Mouse (Mus musculus) embryo, embryonic 11 days (tissue): ENCODE measurements around the gene Sumo3.

ENCODE experiments used
- DNase-seq: peaks from one replicate; pipeline ENCODE4 v3.0.0-alpha.2; 2015

Gene Sumo3

DNA sequence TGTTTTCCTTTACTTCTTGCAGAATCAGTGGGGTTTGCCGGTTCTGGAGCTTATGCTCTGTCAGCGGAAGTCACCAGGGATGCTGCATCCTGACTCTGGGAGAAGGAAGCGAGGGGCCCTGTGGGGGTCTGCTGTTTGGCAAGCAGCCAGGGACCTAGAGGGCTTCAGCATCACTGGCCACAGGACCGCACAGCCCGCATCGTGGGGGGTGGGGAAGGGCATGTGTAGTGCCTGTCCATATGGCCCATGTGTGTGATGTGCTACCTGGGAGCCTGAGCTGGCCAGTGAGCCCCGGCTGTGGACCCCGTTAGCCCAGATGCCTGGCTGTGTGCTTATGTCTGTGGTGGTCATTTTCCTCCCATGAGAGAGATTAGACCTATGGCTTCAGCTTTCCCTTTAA, 16.1 kb upstream of the Sumo3 start:
- no peak for DNase-seq

DNA sequence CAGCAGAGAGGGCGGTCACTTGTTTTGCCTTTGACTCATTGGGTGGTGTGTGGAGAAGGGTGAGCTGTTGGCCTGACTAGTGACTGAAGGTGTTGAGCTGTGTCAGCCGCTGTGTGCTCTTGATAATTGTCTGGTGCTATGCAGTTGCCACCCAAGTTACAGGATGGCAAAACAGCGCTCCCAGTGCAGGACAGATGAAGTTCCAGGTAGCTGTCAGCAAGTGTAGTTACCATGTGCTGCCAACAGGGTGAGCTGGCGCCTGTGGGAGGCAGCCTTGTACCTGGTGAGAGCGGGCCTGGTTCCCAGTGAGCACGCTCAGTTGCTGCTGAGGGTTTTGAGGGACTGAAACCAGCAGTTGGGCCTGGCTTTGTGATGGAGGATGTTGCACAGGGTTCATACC, 15.1 kb upstream of the Sumo3 start:
- peak; percentile 70 for DNase-seq

DNA sequence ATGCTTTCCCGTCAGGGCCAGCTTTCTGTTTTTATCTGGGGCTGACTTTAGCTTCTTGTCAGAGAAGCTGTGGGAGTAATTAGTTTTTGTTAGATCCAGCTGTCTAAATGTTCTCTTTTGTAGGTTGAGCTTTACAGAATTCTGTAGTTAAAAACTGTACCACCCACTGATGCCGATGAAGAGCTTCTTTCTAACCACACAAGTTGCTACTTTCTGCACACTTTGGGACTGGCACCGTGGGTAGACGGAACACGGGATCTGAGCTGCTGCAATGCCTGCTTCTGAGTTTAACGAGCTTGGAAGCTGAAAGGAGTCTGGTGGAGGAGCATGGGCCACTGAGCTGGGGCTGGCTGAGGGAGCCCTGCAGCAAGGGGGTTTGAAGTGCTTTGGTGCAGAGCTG, 14.4 kb upstream of the Sumo3 start:
- DNase-seq = no peak

DNA sequence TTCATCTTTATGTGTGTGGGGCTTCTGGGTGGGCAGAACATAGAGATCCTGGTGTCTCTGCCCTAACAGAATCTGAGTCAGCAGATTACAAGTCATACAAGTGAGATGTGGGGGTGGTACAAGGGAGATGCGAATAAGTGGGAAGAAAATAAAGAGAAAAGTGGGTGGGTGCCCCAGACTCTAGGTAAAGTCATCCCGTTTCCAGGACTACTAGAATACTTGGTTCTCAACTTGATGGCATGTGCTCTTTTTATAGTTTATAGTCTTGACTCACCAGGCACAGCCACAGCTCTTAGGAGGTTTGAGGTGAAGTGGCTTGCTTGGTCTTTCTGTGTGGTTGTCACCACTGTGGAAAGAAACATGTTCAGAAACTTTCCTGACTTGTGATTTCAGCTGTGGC, 9.8 kb upstream of the Sumo3 start:
- DNase-seq = no peak

DNA sequence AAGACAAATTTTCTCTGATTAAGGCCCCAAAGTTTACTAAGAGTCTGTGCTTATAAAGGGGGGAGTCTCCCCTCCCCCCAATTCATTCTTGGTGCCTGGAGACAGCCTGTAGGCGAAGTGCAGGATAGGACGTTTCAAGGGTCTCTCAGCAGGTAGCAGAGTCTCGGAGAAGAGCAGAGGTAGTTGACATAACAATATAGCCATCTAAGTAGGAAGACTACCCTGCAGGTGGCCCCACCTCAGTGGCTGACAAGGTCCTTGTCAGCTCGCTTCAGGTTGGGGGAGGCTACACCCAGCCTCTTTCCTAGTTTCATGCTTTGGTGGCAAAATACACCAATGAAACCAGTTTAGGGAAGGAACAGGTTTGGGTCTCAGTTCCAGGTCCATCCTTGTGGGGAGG, 2.9 kb upstream of the Sumo3 start:
- DNase-seq = no peak

DNA sequence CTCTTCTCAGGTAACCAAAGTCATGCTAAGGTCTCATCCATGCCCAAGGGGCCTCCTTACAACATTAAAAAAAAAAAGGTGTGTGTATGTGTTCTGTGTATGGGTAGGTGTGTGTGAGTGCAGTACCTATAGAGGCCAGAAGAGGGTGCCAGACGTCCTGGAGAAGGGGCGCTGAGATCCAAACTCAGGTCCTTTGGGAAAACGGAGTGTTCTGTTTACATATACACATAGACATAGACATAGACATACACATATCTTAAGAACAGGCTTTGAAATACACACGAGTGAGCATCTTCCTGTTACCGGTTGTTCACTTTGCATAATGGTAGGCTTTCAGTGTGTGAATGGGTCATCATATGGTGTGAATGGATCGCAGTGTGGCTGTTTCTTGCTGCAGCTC, 1.8 kb upstream of the Sumo3 start:
- no peak for DNase-seq

DNA sequence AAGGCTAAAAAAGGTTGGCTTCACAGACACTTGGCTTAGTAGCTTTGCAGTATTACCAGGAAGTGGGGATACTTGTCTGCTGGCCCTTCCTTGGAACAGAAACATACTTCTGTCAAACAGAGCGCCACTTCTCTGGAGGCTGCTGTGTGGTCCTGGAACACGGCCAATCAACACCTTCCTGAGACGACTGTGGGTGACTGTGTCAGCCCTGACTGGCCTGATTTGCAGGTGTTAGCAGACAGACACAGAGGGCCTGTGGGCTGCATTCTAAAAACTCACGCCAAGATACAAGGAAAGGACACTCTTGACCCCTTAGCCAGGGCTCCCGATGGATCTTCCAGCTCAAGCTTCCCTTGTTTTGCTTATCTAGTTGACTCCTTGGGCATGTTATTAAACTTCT, 939 bp upstream of the Sumo3 start:
- DNase-seq = no peak

DNA sequence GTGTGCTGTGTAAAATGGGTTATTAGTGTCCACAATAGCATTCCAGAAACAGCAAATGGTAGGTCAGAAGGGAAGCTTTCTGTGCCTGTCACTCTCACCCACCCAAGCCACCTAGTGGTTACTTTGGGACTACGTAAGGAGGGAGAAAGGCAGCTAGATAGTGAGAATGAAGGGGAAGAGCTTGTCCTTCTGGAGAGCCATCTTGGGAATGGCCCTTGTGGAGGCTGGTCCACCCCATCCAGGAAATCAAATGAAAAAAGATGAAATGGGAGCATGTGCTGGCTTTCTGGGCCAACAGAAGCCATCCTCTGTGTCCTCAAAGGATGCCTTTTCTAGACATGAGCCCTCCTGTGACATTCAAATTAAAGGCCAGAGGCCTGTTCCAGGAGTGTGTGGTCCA, 529 bp upstream of the Sumo3 start:
- DNase-seq = peak; percentile 63

DNA sequence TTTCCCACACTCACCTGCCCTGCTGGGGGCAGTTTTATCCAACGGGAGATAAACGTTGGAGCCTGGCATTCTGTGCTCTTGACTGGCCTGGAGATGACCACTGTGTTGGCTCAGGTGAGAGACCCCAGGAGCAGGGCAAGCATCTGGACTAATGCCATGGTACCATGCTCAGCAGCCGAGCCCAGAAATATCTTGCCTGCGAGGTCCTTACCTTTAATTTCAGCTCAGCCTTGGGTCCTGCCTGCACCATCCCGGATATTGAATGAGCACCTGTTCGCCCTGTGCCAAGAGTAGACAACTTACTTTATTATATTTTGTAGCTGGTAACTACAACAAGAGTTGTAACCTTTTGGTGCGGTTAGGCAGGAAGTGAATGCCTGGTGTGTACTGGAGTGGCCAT, 958 bp downstream of the Sumo3 start:
- no peak for DNase-seq

DNA sequence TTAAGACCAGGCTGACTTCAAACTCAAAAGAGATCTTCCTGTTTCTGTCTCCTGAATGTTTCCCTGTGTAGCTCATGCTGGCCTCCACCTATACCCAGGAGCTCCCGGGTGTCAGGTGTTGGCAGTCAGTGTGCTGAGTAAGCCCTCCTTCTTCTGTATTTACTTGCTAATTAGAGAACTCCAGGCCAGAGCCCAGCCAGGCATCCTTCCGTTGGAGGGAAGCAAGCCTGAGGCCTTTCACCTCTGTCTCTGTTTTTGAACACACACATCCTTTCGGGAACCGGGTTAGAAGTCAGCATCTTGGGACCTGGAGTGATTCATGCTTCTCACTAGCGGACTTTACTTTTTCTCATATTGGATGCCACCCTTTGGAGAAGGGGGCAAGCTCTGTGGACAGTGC, 1.5 kb downstream of the Sumo3 start:
- DNase-seq = no peak

DNA sequence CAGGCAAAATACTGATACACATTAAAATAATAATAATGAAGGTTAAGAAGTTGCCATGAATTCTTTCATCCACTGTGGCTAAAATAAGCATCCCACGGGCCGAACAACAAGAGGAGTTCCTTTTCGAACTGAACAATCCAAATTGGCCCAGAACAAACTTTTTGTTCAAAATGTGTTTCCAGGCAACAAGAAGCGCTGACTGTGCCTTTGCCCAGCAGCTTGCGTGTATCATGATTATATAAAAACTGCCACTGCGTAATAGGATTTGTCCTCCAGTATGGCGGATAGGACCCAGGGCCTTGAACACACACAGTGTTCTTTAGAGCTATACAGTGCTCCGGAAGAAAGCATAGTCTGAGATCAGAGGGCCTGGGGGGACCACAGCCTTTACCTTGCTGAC, 2.7 kb downstream of the Sumo3 start:
- DNase-seq = no peak

DNA sequence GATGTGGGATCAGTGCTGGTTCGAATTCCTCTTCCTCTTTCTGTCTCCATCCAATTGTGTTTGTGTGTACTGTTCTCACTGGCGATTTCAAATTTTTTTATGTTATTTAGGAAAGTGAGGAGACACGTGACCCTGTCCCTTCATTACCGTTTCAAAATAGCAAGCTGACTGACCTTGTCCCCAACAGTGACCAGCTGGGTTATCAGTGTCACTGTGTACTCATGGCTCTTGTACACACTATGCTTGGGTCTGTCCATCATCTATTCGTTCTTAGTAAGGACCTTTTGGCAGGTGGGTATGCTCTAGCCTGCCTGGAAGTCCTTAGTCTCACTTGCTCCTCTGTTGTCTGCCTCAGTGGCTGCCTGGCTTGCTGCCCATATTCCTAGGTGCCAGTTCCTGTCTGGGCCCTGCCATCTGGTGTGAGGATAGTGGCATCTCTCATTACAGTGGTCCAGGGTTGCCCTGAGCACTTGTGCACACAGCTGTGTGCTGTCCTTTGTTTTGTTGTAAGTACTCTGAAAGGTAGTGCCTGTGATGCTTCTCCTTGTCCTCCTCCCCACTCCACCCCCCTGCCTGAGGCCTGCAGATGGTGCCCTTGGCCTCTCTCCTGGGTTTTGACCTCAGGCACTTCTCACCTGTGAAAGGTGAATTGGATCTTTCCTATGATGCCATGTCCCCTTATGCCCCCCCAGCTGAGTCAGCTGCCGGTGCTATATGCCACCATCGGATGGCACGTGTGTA, 4.5 kb downstream of the Sumo3 start:
- no peak for DNase-seq

DNA sequence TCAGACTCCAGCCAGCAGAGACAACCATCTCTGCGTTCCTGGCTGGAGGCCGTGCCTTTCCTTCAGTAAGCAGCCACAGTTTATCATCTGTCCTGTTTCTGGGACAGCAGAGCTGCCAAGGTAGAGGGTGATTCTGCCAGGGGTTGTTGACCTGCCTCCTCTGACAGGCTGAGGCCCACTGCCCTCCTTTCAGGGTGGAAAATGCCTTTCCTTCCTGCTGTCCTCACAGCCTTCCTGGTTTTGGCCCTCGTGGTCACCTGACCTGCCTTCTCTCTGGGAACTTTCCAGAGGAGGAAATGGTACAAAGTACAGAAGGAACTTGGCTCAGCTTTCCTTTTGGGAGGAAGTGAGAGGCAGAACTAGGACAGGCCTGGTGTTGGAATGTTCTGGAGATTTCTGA, 7.5 kb downstream of the Sumo3 start:
- DNase-seq = no peak

DNA sequence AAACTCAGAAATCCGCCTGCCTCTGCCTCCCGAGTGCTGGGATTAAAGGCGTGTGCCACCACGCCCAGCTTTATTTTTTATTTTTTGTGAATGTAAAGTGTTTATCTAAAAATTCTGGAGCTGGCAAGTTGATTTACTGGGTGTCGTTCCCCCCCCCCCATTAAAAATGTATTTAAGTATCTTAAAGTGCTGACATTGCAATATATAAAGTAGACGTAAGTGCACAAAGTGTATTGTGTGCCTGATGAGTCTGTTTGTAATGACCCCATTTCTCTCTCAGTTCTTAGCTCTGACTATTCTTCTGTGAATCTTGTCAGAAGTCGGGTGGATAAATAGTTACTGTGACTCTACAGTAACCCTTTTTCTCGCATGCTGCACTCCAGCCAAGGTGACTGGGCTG, 9.8 kb downstream of the Sumo3 start:
- DNase-seq = no peak

DNA sequence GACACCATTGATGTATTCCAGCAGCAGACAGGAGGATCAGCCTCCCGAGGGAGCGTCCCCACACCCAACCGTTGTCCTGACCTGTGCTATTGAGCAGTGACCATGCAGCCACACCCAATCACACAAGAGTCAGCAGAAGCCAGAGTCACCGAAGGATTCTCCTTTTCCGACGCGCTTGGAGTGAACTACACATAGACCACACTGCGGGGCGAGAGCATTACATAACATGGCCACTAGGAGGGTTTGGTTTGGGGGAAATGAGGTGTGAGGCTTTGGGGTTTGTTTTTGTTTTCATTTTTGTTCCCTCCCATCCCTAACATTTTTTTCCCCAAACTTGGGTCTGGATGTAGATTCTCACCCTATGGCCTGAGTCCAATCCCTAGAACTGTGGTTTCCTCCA, 10.3 kb downstream of the Sumo3 start:
- DNase-seq = no peak

DNA sequence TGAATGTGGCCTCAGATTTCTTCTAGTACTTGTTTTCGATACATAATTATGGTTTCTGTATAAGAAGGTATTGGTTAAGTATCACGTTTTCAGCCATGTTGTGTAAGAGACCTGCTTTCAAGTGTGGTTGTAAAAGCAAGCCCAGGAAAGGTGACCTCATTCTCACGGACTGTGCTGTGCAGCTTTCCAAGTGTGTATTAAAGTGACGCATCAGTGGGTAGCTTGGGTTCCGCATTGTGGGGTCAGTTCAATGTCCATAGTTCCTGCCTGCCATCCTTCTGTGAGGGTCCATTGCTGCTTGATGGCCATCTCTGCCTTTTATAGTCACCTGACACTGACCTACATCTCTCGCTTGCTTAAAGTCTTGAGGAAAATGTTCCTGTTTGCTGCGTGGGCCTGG, 11.0 kb downstream of the Sumo3 start:
- DNase-seq = no peak

DNA sequence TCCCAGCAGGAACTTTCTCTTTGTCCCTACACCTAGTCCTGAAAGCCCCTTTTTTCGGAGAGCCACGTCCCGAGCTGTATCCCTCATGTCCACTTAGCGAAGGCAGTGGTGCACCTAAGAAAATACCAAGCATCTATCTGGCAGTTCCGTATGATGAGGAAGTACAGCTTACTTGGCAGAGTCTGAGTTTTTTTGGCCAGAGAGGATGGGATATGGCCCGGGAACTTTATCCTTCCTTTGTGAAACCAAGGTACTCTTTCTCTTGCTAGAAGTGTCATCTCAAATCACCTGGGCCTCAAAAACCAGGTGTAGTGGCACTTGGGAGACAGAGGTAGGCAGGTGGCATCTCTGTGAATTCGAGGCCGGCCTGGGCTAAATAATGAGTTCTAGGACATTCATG, 15.6 kb downstream of the Sumo3 start:
- DNase-seq = no peak

DNA sequence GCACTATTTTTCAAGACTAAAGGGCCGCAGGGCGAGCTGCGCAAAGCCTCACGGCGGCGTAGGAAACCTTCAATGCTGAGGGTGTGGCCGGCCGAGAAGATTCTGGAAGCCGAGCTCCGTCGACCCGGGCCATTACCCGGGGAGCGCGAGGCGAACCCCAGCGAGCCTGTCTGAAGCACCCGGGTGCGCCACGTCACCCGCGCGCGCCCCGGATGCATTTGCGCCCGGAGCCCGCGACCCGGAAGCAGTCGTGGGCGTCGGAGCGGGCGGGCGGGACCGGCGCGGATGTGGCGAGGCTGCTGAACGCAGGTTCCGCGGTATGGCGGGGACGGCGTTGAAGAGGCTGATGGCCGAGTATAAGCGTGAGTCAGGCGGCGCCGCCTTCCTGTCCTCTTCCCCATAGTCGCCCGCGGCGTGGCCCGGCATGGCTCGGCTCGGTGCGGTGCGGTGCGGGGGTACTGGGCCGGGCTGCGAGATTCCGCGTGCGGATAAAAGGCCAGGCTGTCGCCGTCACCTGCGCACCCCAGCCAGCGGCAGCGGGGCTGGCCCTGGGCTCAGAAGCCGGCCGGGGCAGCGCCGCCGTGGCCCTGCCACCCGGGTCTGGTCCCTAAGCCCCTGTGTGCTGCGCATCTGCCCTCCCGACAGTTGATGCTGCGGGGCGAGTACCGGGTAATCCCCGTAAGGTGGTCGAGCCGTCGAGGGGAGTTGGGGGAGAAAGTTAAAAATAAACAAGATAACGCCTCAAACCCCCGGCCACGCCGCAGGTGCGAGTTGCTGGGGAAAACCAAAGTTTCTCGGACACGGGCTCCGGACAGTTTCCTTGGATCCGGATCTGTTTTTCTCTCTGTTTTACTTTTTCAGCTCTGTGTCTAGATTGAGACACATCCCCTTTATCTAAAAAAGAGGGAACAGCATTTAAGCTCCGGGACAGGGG, 16.4 kb downstream of the Sumo3 start, which contains the start of gene Ube2g2:
Gene Ube2g2 (plus strand): TSS at position 221 of the 934 bp plus-strand sequence.
- peak; percentile 95 for DNase-seq

DNA sequence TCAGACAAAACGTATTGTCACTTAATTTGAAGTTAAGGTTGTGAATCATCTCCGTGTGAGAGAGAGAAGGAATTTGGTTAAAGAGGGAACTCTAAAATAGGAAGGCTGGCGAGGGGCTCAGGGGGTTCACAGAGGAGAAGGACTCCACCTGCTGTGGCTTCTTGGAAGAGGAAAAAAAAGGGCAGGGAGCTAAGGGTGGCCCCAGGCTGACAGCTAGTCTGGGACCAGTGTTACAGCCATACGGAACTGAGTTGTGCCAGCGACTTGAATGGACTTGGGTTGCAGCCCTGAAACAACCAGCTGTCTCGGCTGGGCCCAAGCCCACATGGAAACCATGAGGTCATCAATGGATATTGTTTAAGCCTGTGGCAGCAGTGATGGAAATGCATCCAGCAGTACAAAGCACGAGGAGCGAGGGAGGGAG, 17.2 kb downstream of the Sumo3 start:
- peak; percentile 41 for DNase-seq

DNA sequence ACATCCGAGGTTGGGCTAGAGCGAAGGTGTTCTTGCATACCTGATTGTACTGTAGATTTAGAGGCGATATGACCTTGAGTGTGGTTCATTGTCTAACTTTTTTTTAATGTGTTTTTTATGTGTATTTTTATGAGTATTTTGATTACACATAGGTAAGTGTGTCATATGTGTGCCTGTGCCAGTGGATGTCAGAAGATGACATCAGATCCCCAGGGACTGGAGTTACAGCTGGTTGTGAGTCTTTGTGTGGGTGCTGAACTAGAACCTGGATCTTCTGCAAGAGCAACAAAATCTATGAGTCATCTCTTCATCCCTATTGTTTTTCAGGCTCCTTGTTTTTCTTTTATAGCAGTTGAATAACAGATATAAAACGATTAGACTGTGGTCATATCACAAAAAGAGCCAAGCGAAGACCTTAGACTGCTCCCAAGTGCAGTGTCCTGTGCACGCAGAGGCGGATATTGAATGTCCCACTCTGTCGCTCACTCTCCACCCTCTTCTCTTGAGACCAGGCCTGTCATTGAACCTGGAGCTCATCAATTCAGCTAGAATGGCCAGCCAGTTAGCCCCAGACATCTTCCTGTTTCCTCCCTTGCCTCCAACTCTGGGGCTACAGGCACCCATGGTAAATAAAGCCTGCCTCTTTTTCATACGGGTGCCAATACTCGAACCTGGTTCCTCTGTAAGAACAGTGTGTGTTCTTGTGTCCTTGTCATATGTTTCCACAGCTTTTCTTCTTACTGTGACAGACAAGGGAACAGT, 17.9 kb downstream of the Sumo3 start:
- no peak for DNase-seq

DNA sequence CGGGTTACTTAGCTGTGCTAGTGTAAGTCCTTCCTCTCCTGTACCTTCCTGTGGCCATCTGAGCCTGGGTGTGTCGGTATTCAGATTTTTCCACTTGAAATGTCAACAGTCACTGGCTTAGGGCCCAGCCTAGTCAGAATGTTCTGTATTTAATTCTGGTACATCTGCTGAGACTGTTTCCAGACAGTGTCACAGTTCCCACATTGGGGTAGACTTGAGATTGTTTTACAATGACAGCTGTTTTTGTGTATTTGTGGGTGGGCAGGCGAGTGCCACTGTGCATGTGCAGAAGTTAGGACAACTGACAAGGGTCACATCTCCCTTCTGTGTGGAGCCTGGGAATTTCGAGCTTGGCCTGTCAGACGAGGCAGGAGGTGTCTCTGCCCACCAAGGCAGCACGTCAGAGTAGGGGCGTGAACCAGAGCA, 18.7 kb downstream of the Sumo3 start:
- no peak for DNase-seq

DNA sequence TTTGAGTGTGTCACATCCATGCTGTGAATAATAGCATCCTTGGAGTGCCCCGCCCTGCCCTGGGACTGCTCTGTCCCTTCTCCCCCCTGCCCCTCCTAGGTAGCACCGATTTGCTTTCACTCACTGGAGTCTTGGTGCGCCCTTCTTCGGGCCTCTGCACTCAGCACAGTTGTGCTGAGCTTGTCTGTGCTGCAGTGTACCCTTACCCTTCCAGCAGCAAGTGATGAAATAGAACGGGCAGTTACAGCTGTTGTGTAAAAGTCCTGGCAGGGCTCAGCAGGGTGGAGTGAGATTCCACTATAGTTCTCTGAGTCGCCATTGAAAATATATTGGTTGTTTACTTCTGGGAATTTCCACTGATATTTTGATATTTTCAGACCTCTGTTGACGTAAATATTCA, 20.1 kb downstream of the Sumo3 start:
- no peak for DNase-seq

DNA sequence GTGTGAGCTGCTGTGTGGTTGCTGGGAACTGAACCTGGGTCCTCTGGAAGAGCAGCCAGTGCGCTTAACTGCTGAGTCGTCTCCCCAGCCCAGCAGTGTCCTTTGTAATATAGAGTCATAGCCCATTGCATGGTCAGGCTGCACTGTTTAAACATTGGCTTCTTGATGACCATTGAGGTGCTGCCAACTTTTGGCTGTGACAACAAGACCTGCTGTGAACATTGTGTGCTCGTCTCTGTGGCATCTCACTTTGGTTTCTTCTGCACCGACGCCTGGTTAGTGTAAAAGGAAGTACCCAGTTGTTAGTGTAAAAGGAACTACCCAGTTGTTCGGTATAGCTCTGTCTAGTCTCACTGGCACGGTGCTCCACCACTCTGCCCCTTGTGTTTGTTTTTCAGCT, 20.7 kb downstream of the Sumo3 start:
- DNase-seq = no peak

DNA sequence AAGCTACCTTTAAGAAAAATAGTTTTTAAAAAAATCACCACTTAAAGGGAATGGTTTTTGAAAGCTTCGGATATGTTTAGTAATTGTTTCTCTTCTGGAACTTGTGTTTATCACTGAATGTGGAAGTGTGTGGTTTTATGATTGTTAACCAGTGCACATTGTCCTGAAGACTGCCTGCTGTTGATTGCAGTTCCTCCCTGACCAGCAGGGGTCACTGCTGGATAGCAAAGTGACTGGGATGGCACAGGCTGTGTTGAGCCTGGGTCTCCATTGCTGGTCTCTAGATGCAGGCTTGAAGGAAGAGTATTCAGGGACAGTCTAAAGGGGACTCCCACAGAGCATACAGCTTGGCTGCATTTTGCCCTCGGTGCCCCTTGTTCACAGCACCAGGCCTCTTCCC, 21.6 kb downstream of the Sumo3 start:
- peak; percentile 83 for DNase-seq
